Mouse (Mus musculus) hindbrain, postnatal 0 days (tissue): Measurements from ENCODE around the gene Rcor2. TPM values are rescaled to one million over a fixed set of nuclear protein-coding genes. Genes with fewer than 3 reads are reported as not detected.

Source experiments
- ATAC-seq: fragments of 200-750 bp; cut with Nextera tagmentation; 2 replicates; pipeline ENCODE4 v1.8.0; 2017; ENCODE audit warnings: mild to moderate bottlenecking, moderate TSS enrichment, moderate library complexity
- DNase-seq: peaks from one replicate; pipeline ENCODE4 v3.0.0-alpha.2; 2015; ENCODE audit warnings: low spot score
- H3K27ac ChIP-seq: fragments of 300-500 bp; sonication (generic); 2 replicates; pipeline ENCODE4 v1.5.1; 2014; ENCODE audit warnings: mild to moderate bottlenecking
- H3K27me3 ChIP-seq: fragments of 300-500 bp; sonication (generic); 2 replicates; pipeline ENCODE4 v1.6.1; 2014; ENCODE audit warnings: low read length, mixed read lengths; ENCODE audit not compliant: insufficient read depth
- H3K36me3 ChIP-seq: fragments of 300-500 bp; sonication (generic); 2 replicates; pipeline ENCODE4 v1.6.1; 2014; ENCODE audit warnings: low read length, mixed read lengths; ENCODE audit not compliant: insufficient read depth
- H3K4me1 ChIP-seq: fragments of 300-500 bp; sonication (generic); 2 replicates; pipeline ENCODE4 v1.6.1; 2014; ENCODE audit warnings: antibody characterized with exemption, low read length, mixed read lengths; ENCODE audit not compliant: insufficient read depth
- H3K4me2 ChIP-seq: fragments of 300-500 bp; sonication (generic); 2 replicates; pipeline ENCODE4 v1.6.1; 2014; ENCODE audit warnings: low read depth, mild to moderate bottlenecking, low read length, moderate library complexity, mixed read lengths
- H3K4me3 ChIP-seq: fragments of 300-500 bp; sonication (generic); 2 replicates; pipeline ENCODE4 v1.5.1; 2014; ENCODE audit warnings: low read length
- H3K9ac ChIP-seq: fragments of 300-500 bp; sonication (generic); replicated peaks from 2 replicates; pipeline ENCODE4 v1.6.1; 2014; ENCODE audit warnings: mild to moderate bottlenecking, low read length, moderate library complexity, mixed read lengths
- H3K9me3 ChIP-seq: fragments of 300-500 bp; sonication (generic); 2 replicates; pipeline ENCODE4 v1.6.1; 2016; ENCODE audit warnings: low read length, mixed read lengths
- CTCF ChIP-seq: IDR thresholded peaks from 2 replicates; pipeline ENCODE4 v1.5.1; 2016; ENCODE audit warnings: antibody characterized with exemption, control low read depth, low read depth
- WGBS: fragments of 180-500 bp; shearing (Covaris S2); extraction: QIAGEN DNeasy Blood & Tissue Kit; methylation state at CpG from one replicate; pipeline ENCODE4 v1.1.7; 2014; 5-methylcytosine and 5-hydroxymethylcytosine counted together
- polyA plus RNA-seq: library from polyadenylated mRNA; unstranded; fragments of >200 nt; fragmentation: Nextera tagmentation; extraction: Ambion mirVana; gene quantifications from 2 replicates; pipeline ENCODE4 v1.2.1, GENCODE M21; 2015
- total RNA-seq: library from RNA; depleted of rRNA; stranded (reverse); fragments of >200 nt; gene quantifications from 2 replicates; pipeline ENCODE4 v1.2.3, GENCODE M21; 2014

Rcor2 gene
- total and polyA plus RNA-seq, 2 experiments from 2014 or later: 16.6 to 73.2 TPM

DNA sequence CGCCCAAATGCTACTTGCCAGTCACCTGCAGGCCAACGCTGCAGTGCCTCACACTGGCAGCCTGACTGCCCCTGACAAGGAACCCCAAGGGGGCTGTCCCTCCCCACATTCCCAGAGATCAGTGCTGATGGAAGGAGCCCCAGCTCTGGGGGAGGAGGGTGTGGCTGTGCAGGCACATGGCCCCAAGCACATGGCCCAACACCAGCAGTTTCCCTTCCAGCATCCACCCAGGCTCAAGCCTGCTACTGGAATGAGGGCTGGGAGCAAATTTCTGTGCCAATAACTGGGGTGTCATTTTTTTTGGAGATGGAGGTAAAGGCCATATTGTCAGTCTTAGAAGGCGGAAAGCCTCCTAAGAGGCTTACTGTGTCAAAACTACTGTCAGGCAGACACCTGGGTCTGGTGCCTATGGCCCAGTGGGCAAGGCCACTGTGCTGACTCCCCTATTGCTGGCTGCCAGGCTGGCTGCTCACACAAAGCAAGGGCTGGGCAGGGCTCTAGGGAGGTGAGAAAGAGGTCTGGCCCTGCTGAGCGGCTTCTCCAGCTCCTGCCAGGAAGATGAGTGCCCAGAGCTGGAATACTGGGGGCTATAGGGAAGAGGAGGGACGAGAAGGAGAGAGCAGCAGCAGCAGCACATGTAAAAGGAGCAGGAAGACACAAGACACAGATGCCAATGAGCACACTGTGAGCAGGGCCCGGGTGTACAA lies 11.2 kb downstream of the Rcor2 start:
- no peak for DNase-seq
- no peaks in the 10 kb centered on the region for H3K9me3 ChIP-seq
- no peak overlapping the region for H3K4me3 ChIP-seq
- H3K36me3 ChIP-seq: peaks cover 45% of the 10 kb centered on the region
- no peaks in the 10 kb centered on the region for H3K27me3 ChIP-seq
- peak overlapping the region; percentile 17; the same call in 1 of the 2 replicates for H3K9ac ChIP-seq
- 51% methylated on average over 6 of the region's 6 CpGs for WGBS
- peak overlapping the region; percentile 54; the same call in 1 of the 2 replicates for H3K27ac ChIP-seq
- ATAC-seq: no peak
- H3K4me1 ChIP-seq: peaks cover 22% of the 10 kb centered on the region; the same call in 1 of the 2 replicates
- H3K4me2 ChIP-seq: no peak overlapping the region
- TF ChIP-seq CTCF: no peak

DNA sequence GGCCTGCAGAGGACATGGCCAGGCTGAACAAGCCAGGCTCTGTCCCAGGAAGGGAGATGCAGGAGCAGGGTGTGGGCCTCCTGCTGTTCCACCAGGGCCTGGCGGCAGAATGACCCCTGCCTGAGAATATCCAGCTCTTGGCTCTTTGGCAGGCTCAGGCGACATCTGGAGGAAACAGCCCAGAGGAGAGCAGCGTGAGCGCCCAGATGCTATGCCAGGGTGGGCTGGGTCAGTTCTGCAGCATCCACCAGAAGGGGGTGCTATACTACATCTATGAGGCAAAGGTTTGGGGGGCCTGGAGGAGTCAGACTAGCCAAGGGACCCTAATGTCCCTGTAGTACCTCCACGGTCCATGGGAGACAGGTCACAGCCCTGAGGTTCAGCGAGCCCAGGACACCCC lies 12.0 kb downstream of the Rcor2 start:
- 29% methylated on average over 6 of the region's 6 CpGs for WGBS
- Histone ChIP-seq H3K4me2 (no peak overlapping the region), H3K4me3 (no peak overlapping the region), H3K36me3 (peaks cover 51% of the 10 kb centered on the region), H3K27ac (peak overlapping the region; percentile 54; the same call in 1 of the 2 replicates), H3K9me3 (no peaks in the 10 kb centered on the region), H3K27me3 (no peaks in the 10 kb centered on the region), H3K9ac (no peak overlapping the region), H3K4me1 (peaks cover 22% of the 10 kb centered on the region; the same call in 1 of the 2 replicates)
- TF ChIP-seq CTCF: peak; percentile 71
- DNase-seq (peak; percentile 83), ATAC-seq (peak; percentile 44)

DNA sequence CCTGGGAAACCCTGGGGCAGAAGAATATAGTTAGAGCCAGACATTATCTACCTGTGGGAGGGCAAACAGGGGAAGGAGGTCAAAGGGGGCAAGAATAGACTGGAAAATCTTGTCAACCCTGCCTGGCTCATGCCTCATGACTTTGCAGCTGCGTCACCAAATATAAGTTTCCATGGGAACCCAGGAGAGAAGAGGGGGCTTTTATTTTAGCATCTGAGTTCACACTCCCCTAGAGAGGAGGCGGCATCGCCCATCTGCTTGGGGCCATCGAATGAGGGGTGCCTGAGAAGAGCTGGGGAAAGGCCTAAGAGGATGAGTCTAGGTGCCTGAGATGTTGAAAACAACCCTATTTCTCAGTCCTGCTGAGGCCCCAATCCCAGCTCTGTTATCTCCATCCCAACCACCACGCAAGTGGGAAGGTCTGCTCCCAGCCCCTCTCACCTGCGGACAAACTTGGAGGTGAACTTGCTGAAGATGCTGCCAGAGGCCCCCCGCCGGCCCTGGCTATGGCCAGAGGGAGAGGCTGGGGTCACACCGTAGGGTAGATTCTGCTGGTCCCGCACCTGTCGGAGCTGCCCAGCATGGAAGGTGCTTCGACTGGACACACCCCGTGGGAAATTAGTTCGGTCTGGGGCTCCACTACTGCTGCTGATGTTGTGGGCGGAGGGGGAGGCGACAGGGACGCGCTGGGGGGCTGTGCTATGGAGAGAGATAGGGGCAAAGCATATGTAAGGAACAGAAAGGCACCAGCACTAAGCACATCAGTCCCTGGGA lies 13.6 kb downstream of the Rcor2 start:
- H3K27me3 ChIP-seq: no peaks in the 10 kb centered on the region
- H3K9ac ChIP-seq: no peak overlapping the region
- 88% methylated on average over 18 of the region's 18 CpGs for WGBS

DNA sequence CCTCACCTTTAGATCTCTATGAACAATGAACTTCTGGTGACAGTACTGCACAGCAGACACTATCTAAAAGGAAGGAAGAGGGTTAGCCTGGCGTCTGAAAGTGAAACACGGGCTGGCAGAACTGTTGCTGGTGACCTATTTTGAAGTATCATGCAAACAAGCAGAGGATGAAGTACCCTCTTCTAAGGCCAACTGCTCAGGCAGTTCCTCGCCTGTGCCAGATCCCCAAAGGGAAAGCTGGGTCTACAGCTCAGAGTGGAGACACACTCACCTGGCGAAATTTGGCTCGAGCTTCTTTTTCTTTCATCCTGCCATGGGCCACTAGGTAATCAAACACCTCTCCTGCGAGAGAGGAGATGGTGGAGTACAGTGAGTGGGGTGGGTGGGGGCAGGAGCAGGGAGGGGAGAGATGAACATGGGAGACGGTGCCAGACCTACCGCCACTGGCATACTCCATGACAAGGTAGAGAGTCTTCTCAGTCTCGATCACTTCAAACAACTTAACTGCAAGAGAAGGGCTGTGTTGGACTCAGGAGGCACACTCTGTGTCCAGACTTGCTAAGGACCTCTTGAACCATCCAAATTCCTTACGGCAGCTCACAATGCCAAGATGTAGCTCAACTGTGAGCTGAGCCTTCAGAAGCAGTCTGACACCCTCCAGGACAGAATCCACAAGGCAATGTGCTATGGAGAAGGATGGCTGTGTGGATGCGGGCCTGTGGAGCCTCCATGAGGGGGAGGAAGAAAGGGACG lies 19.6 kb downstream of the Rcor2 start:
- WGBS: 86% methylated on average over 12 of the region's 12 CpGs
- Histone ChIP-seq H3K4me2 (no peak overlapping the region), H3K27ac (no peak overlapping the region), H3K9ac (no peak overlapping the region), H3K4me1 (no peaks in the 10 kb centered on the region), H3K9me3 (no peaks in the 10 kb centered on the region), H3K27me3 (no peaks in the 10 kb centered on the region), H3K4me3 (no peak overlapping the region), H3K36me3 (peaks cover 62% of the 10 kb centered on the region)
- DNase-seq: no peak
- no peak for ATAC-seq
- no peak for TF ChIP-seq CTCF

More for the DNA sequence above, 13.6 kb downstream of the Rcor2 start:
- H3K9me3 ChIP-seq: no peaks in the 10 kb centered on the region
- H3K4me1 ChIP-seq: peaks cover 19% of the 10 kb centered on the region; the same call in 1 of the 2 replicates
- DNase-seq (no peak), ATAC-seq (no peak)
- no peak overlapping the region for H3K4me3 ChIP-seq
- H3K27ac ChIP-seq: no peak overlapping the region
- no peak overlapping the region for H3K4me2 ChIP-seq
- H3K36me3 ChIP-seq: peaks cover 55% of the 10 kb centered on the region
- TF ChIP-seq CTCF: no peak

DNA sequence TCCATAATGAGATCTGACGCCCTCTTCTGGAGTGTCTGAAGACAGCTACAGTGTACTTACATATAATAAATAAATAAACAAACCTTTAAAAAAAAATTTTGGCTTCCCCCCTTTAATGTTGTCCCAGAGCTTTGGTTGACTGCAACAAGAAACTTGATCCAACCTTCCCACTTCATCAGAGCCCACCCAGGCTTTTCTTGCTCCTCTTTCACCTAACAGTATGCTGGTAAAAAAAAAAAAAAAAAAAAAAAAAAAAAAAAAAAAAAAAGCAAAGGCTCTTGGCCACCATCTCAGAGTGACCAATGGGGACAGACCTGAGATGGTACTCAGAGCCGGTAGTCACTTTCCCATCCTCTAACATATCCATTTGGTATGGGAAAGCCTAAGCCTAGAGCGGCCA lies 21.2 kb downstream of the Rcor2 start:
- Histone ChIP-seq H3K27me3 (no peaks in the 10 kb centered on the region), H3K9ac (no peak overlapping the region), H3K9me3 (no peaks in the 10 kb centered on the region), H3K36me3 (peaks cover 46% of the 10 kb centered on the region; the same call in 1 of the 2 replicates), H3K4me1 (0 out of 2 replicates have a peak, but pooled peaks cover 4% of the 10 kb centered on the region), H3K4me3 (no peak overlapping the region), H3K4me2 (no peak overlapping the region), H3K27ac (no peak overlapping the region)
- WGBS: 85% methylated on average over 3 of the region's 3 CpGs
- ATAC-seq (no peak), DNase-seq (no peak)
- no peak for TF ChIP-seq CTCF

DNA sequence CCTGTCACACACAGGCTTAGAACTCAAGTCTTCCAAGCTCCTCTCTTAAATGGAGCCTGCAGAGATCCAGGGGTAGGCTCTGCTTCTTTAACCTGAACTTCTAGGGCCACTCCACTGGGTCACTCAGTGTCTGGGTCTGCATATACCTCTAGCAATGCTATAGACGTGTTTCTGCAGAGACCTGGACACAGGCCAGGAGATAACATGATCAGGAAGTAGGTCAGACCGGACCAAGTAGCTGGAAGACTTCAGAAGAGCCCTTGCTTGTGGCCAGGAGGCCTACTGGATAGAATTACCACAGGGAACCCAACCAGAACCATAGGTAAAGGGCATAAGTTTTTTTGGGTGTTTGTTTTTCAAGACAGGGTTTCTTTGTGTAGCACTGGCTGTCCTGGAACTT lies 22.6 kb downstream of the Rcor2 start:
- Histone ChIP-seq H3K4me3 (no peak overlapping the region), H3K9me3 (no peaks in the 10 kb centered on the region), H3K4me2 (no peak overlapping the region), H3K27me3 (no peaks in the 10 kb centered on the region), H3K27ac (no peak overlapping the region), H3K9ac (no peak overlapping the region), H3K36me3 (peaks cover 32% of the 10 kb centered on the region; the same call in 1 of the 2 replicates), H3K4me1 (0 out of 2 replicates have a peak, but pooled peaks cover 11% of the 10 kb centered on the region)
- no peak for DNase-seq
- no peak for TF ChIP-seq CTCF
- WGBS: 64% methylated on average over 2 of the region's 2 CpGs
- no peak for ATAC-seq
